Mouse (Mus musculus): ENCODE results near the gene Lmx1b. TPM values are rescaled to one million over a fixed set of nuclear protein-coding genes. Genes with fewer than 3 reads are reported as not detected.

Gene Lmx1b
- polyA plus RNA-seq, 1 experiment from 2014 or later = 0.34 TPM

DNA sequence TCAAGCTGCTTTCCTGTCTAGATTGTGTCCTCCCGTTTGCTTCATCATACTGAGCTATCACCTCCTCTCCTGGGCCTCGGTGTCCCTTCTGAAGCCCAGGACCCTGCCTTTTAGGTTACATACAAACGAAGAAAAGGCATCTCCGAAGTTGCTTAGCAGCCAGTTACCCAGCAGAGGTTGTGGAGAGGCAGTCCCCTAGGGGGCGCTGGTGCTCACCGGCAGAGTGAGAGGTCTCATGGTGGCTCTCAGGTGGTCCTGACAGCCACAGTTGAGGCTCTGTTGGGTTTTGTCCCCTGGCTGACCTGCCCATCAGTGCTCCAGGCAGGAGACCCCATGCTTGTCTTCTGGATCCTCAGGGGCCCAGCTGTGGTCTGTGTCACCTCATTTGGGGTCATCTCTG lies 80.6 kb downstream of the Lmx1b start:
- Histone ChIP-seq H3K9ac (ENCODE audit: low read length) (no peak overlapping the region), H3K4me2 (ENCODE audit: low read length) (no peak overlapping the region), H3K36me3 (ENCODE audit: control insufficient read depth, insufficient read depth, low read length) (no peaks in the 10 kb centered on the region), H3K27me3 (replicated peaks; ENCODE audit: control insufficient read depth, insufficient read depth, low read length) (peaks cover 6% of the 10 kb centered on the region), H3K27ac (ENCODE audit: low read depth, low read length) (no peak overlapping the region), H3K4me3 (ENCODE audit: low read depth, low read length) (no peak overlapping the region), H3K4me1 (ENCODE audit: control insufficient read depth, insufficient read depth, low read length) (0 out of 2 replicates have a peak, but pooled peaks cover 6% of the 10 kb centered on the region), H3K9me3 (replicated peaks; ENCODE audit: control insufficient read depth, low read length) (no peaks in the 10 kb centered on the region)
- DNase-seq (ENCODE audit: low spot score) (peak; percentile 49), ATAC-seq (no peak; the same call in 1 of the 2 replicates)
- 11% methylated on average over 6 of the region's 6 CpGs for WGBS

DNA sequence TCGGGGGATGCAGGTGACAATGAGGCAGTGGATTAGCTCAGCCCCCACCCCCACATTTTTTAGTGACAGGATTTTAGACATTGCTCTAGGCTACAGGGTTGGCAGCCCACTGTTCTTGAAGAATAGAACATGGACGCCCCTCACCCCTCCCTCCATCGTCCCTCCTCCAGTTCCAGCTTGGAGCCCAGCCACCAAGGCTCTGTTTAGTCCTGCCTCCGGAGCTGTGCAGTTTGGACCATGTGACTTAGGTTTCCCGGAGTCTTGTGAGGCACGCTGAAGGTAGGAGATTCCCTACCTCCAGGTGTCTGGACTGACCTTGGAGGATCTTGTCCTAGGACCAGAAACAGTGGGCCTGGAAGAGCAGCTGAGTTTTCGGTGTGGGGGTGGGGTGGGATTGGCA lies 81.0 kb downstream of the Lmx1b start:
- no peaks in the 10 kb centered on the region for H3K9me3 ChIP-seq (replicated peaks; ENCODE audit: control insufficient read depth, low read length)
- 16% methylated on average over 7 of the region's 7 CpGs for WGBS
- 0 out of 2 replicates have a peak, but pooled peaks cover 6% of the 10 kb centered on the region for H3K4me1 ChIP-seq (ENCODE audit: control insufficient read depth, insufficient read depth, low read length)
- no peak overlapping the region for H3K4me3 ChIP-seq (ENCODE audit: low read depth, low read length)
- ATAC-seq = peak; percentile 42
- no peak overlapping the region for H3K27ac ChIP-seq (ENCODE audit: low read depth, low read length)
- no peak overlapping the region for H3K9ac ChIP-seq (ENCODE audit: low read length)
- DNase-seq (ENCODE audit: low spot score) = peak; percentile 35
- no peak overlapping the region for H3K4me2 ChIP-seq (ENCODE audit: low read length)
- H3K36me3 ChIP-seq (ENCODE audit: control insufficient read depth, insufficient read depth, low read length) = no peaks in the 10 kb centered on the region
- H3K27me3 ChIP-seq (replicated peaks; ENCODE audit: control insufficient read depth, insufficient read depth, low read length) = peaks cover 4% of the 10 kb centered on the region

DNA sequence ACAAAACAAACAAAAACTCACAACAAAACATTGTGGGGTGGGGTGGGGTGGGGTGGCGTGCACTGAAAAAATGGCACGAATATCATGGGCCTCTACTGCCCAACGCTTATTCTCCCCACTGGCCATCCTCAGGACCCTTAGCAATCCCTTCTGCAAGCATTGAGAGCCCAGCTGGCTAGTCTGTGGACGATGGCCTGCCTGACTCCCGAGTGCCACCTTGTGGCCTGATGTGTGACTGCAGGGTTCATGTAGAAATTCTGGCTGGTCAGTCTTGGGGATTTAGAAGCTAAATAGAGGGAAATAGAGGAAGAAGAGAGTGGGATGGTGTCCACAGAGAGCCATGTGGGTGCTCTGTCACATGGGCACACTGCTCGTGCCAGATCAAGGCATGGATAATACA lies 82.1 kb downstream of the Lmx1b start:
- peak; percentile 80 for DNase-seq (ENCODE audit: low spot score)
- 6% methylated on average over 6 of the region's 6 CpGs for WGBS
- Histone ChIP-seq H3K27ac (ENCODE audit: low read depth, low read length) (no peak overlapping the region), H3K4me1 (ENCODE audit: control insufficient read depth, insufficient read depth, low read length) (0 out of 2 replicates have a peak, but pooled peaks cover 6% of the 10 kb centered on the region), H3K36me3 (ENCODE audit: control insufficient read depth, insufficient read depth, low read length) (no peaks in the 10 kb centered on the region), H3K4me2 (ENCODE audit: low read length) (no peak overlapping the region), H3K9me3 (replicated peaks; ENCODE audit: control insufficient read depth, low read length) (no peaks in the 10 kb centered on the region), H3K27me3 (replicated peaks; ENCODE audit: control insufficient read depth, insufficient read depth, low read length) (peaks cover 4% of the 10 kb centered on the region), H3K4me3 (ENCODE audit: low read depth, low read length) (no peak overlapping the region), H3K9ac (ENCODE audit: low read length) (no peak overlapping the region)
- peak; percentile 72 for ATAC-seq

DNA sequence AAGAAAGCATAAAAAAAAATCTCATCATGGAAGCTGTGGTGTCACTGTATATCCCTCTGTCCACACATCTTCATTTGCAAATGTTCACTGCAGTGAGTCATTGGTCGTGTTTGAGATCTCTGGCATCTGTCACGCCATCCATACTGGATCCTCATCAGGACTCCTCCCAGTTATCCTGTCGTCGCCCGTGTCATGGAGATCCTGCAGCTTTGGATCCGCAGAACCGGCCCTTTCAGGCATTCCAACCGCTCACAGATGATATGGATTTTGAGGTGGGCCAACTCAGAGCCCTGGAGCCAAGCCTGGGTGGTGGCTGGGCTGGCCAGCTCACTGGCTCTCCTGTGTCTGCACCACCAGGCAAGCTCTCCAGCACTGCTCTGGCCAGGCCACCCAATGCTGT lies 84.7 kb downstream of the Lmx1b start:
- no peak overlapping the region for H3K9ac ChIP-seq (ENCODE audit: low read length)
- no peak overlapping the region for H3K4me3 ChIP-seq (ENCODE audit: low read depth, low read length)
- no peak overlapping the region for H3K27ac ChIP-seq (ENCODE audit: low read depth, low read length)
- no peak for DNase-seq (ENCODE audit: low spot score)
- H3K36me3 ChIP-seq (ENCODE audit: control insufficient read depth, insufficient read depth, low read length) = no peaks in the 10 kb centered on the region
- H3K4me2 ChIP-seq (ENCODE audit: low read length) = no peak overlapping the region
- ATAC-seq = no peak
- H3K27me3 ChIP-seq (replicated peaks; ENCODE audit: control insufficient read depth, insufficient read depth, low read length) = peaks cover 4% of the 10 kb centered on the region
- no peaks in the 10 kb centered on the region for H3K9me3 ChIP-seq (replicated peaks; ENCODE audit: control insufficient read depth, low read length)
- 0 out of 2 replicates have a peak, but pooled peaks cover 6% of the 10 kb centered on the region for H3K4me1 ChIP-seq (ENCODE audit: control insufficient read depth, insufficient read depth, low read length)
- WGBS = 76% methylated on average over 8 of the region's 8 CpGs

DNA sequence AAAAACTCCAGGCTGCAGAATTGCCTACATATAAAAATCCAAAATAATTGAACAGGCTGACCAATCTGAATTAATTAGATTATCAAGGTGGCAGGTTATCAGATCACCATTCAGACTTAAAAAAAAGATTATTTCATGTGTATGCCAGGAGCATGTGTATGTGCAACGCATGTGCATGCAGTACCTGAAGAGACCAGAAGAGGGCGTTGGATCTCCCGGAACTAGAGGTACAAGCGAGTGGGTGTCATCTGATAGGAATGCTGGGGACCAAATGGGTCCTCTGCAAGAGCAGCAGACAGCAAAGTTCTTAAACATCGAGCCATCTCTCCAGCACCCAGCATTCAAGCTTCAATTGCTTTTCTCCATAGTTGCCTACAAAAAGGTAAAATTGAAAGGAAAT lies 87.6 kb downstream of the Lmx1b start:
- no peak overlapping the region for H3K4me3 ChIP-seq (ENCODE audit: low read depth, low read length)
- WGBS = 58% methylated on average over 5 of the region's 5 CpGs

DNA sequence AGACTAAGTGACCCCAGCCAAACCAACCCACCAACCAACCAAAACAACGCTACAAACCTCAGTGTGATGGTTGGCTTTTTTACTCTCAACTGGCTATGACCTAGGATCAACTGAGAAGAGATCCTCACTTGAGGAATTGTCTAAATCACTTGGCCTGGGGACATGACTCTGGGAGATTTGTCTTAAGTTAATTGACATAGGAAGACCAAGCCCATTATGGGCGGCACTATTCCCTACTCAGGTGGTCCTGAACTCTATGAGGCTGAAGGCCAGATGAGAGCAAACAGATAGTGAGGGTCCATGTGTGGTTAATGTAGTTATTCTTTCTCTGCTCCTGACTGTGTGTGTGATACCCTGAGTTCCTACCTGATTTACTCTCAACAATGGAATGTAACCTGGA lies 92.7 kb downstream of the Lmx1b start:
- WGBS = 89% methylated on average over 2 of the region's 2 CpGs
- Histone ChIP-seq H3K9me3 (replicated peaks; ENCODE audit: control insufficient read depth, low read length) (no peaks in the 10 kb centered on the region), H3K4me3 (ENCODE audit: low read depth, low read length) (no peak overlapping the region), H3K36me3 (ENCODE audit: control insufficient read depth, insufficient read depth, low read length) (no peaks in the 10 kb centered on the region), H3K4me1 (ENCODE audit: control insufficient read depth, insufficient read depth, low read length) (peaks cover 27% of the 10 kb centered on the region), H3K27me3 (replicated peaks; ENCODE audit: control insufficient read depth, insufficient read depth, low read length) (peaks cover 21% of the 10 kb centered on the region; the same call in 1 of the 2 replicates), H3K9ac (ENCODE audit: low read length) (no peak overlapping the region), H3K27ac (ENCODE audit: low read depth, low read length) (peak overlapping the region; percentile 88), H3K4me2 (ENCODE audit: low read length) (no peak overlapping the region)
- DNase-seq (ENCODE audit: low spot score) = no peak
- no peak for ATAC-seq

More for the DNA sequence above, 87.6 kb downstream of the Lmx1b start:
- H3K36me3 ChIP-seq (ENCODE audit: control insufficient read depth, insufficient read depth, low read length) = no peaks in the 10 kb centered on the region
- no peaks in the 10 kb centered on the region for H3K9me3 ChIP-seq (replicated peaks; ENCODE audit: control insufficient read depth, low read length)
- H3K27me3 ChIP-seq (replicated peaks; ENCODE audit: control insufficient read depth, insufficient read depth, low read length) = peaks cover 3% of the 10 kb centered on the region
- H3K4me2 ChIP-seq (ENCODE audit: low read length) = no peak overlapping the region
- ATAC-seq (no peak), DNase-seq (ENCODE audit: low spot score) (no peak)
- H3K27ac ChIP-seq (ENCODE audit: low read depth, low read length) = no peak overlapping the region
- H3K9ac ChIP-seq (ENCODE audit: low read length) = no peak overlapping the region
- H3K4me1 ChIP-seq (ENCODE audit: control insufficient read depth, insufficient read depth, low read length) = 0 out of 2 replicates have a peak, but pooled peaks cover under 1% of the 10 kb centered on the region

DNA sequence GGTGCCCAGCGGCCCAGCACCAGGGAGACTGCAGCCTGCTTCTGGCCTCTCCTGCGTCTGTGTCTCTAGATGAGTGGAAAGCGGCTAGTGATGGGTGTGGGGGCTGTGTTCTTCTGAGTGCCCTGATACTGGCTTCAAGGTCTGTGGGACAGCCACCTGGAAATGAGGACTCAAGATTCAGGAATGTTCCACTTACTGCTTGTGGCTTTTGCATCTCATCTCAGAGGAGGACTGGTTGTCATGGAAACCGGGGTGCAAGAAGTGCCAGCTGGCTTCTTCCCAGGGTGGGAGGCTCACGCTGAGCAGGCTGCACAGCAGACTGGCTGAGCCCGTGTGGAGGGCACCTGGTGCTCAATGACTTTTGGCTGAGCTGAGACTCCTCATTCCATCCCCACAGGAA lies 93.4 kb downstream of the Lmx1b start:
- DNase-seq (ENCODE audit: low spot score) (peak; percentile 98), ATAC-seq (peak; percentile 79)
- peak overlapping the region; percentile 88 for H3K27ac ChIP-seq (ENCODE audit: low read depth, low read length)
- 18% methylated on average over 6 of the region's 6 CpGs for WGBS
- H3K36me3 ChIP-seq (ENCODE audit: control insufficient read depth, insufficient read depth, low read length) = no peaks in the 10 kb centered on the region
- peak overlapping the region; percentile 29 for H3K4me2 ChIP-seq (ENCODE audit: low read length)
- H3K9ac ChIP-seq (ENCODE audit: low read length) = 0 out of 2 replicates have a peak overlapping the region, but pooled peaks have one; percentile 13
- H3K4me1 ChIP-seq (ENCODE audit: control insufficient read depth, insufficient read depth, low read length) = peaks cover 27% of the 10 kb centered on the region
- peaks cover 26% of the 10 kb centered on the region for H3K27me3 ChIP-seq (replicated peaks; ENCODE audit: control insufficient read depth, insufficient read depth, low read length)
- no peaks in the 10 kb centered on the region for H3K9me3 ChIP-seq (replicated peaks; ENCODE audit: control insufficient read depth, low read length)
- no peak overlapping the region for H3K4me3 ChIP-seq (ENCODE audit: low read depth, low read length)

DNA sequence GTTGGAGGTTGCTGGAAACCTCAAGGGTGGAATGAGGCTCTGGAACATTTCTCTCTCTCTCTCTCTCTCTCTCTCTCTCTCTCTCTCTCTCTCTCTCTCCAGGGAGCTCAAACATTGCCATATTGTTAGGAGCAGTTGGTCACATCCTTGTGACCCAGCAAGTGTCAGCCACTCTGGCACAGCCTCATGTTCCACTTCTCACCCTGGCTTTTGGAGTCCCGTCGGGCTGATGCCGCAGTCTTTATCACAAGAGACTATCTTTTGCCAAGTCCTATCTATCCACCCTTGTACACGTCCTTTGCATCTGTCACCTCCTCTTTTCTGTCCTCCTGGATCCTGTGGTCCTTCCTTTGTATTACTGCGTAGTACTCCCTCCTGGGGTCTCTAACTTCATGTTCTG lies 94.3 kb downstream of the Lmx1b start:
- Histone ChIP-seq H3K27ac (ENCODE audit: low read depth, low read length) (peak overlapping the region; percentile 88), H3K27me3 (replicated peaks; ENCODE audit: control insufficient read depth, insufficient read depth, low read length) (peaks cover 27% of the 10 kb centered on the region), H3K4me3 (ENCODE audit: low read depth, low read length) (no peak overlapping the region), H3K9me3 (replicated peaks; ENCODE audit: control insufficient read depth, low read length) (no peaks in the 10 kb centered on the region), H3K9ac (ENCODE audit: low read length) (no peak overlapping the region), H3K4me2 (ENCODE audit: low read length) (no peak overlapping the region), H3K36me3 (ENCODE audit: control insufficient read depth, insufficient read depth, low read length) (no peaks in the 10 kb centered on the region), H3K4me1 (ENCODE audit: control insufficient read depth, insufficient read depth, low read length) (peaks cover 27% of the 10 kb centered on the region)
- DNase-seq (ENCODE audit: low spot score) (no peak), ATAC-seq (no peak)
- WGBS = 69% methylated on average over 5 of the region's 5 CpGs

DNA sequence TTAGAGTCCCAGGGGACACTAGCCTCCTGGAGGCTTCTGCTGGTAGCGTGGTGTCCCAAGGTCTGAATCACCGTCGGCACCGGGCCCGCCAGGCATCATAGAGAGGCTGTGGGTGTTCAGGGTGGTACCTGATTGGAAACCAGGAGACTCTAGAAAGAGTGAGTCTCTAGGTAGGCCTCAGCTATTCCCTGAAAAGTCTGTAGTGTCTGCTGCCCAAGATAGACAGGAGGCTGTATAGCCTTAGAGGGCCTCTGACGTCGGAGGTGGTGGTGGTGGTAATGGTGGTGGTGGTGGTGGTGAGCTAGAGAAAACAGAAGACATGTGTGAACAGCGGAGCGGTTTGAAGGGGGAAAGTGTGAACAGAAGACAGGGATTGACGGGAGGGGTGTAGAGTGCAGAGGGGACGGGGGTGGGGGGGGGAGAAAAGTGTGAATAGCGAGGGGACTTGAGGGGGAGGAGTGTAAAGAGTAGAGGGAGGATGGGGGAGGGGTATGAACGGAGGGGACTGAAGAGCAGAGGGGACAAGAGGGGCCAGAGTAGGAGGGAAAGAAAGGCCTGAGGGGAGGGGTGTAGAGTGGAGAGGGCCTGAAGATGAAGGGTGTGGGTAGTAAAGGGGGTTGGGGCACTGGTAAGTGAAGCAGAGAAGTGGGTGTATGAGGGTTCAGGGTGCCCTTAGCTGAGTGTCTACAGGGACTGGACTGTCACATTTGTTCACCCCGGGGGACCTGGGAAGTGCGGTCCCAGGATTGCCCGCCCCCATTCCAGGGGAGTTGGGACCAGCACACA lies 95.3 kb downstream of the Lmx1b start:
- Histone ChIP-seq H3K9ac (ENCODE audit: low read length) (peak overlapping the region; percentile 70), H3K4me3 (ENCODE audit: low read depth, low read length) (peak overlapping the region; percentile 41), H3K27ac (ENCODE audit: low read depth, low read length) (peak overlapping the region; percentile 83; the same call in 1 of the 2 replicates), H3K4me1 (ENCODE audit: control insufficient read depth, insufficient read depth, low read length) (peaks cover 27% of the 10 kb centered on the region), H3K36me3 (ENCODE audit: control insufficient read depth, insufficient read depth, low read length) (no peaks in the 10 kb centered on the region), H3K27me3 (replicated peaks; ENCODE audit: control insufficient read depth, insufficient read depth, low read length) (peaks cover 32% of the 10 kb centered on the region), H3K9me3 (replicated peaks; ENCODE audit: control insufficient read depth, low read length) (no peaks in the 10 kb centered on the region), H3K4me2 (ENCODE audit: low read length) (peak overlapping the region; percentile 77)
- ATAC-seq (no peak), DNase-seq (ENCODE audit: low spot score) (no peak)
- WGBS = 21% methylated on average over 16 of the region's 16 CpGs
